Mouse (Mus musculus) testis, adult 2 months (tissue): ENCODE results near the gene Ndufab1. TPM values are rescaled to one million over a fixed set of nuclear protein-coding genes. Genes with fewer than 3 reads are reported as not detected.

Source experiments
- H3K27ac ChIP-seq: fragments of 200-500 bp; 2 replicates; pipeline ENCODE4 v1.5.1; 2012; ENCODE audit warnings: low read depth, low read length; ENCODE audit not compliant: control insufficient read depth, insufficient read depth
- H3K27me3 ChIP-seq: fragments of 200-500 bp; 2 replicates; pipeline ENCODE4 v1.6.1; 2012; ENCODE audit warnings: mild to moderate bottlenecking, low read length, moderate library complexity; ENCODE audit not compliant: control insufficient read depth, insufficient read depth
- H3K36me3 ChIP-seq: fragments of 200-500 bp; 2 replicates; pipeline ENCODE4 v1.6.1; 2012; ENCODE audit warnings: mild to moderate bottlenecking, low read length; ENCODE audit not compliant: control insufficient read depth, insufficient read depth
- H3K4me1 ChIP-seq: fragments of 200-500 bp; 2 replicates; pipeline ENCODE4 v1.6.1; 2012; ENCODE audit warnings: low read length; ENCODE audit not compliant: control insufficient read depth, insufficient read depth
- H3K4me3 ChIP-seq: fragments of 200-500 bp; 2 replicates; pipeline ENCODE4 v1.5.1; 2012; ENCODE audit warnings: low read depth, mild to moderate bottlenecking, low read length, moderate library complexity, mixed read lengths; ENCODE audit not compliant: control insufficient read depth
- CTCF ChIP-seq: fragments of 200-500 bp; IDR thresholded peaks from 2 replicates; pipeline ENCODE4 v1.5.1; 2012; ENCODE audit warnings: low read depth, mild to moderate bottlenecking, inconsistent platforms, low read length, moderate library complexity; ENCODE audit not compliant: control insufficient read depth, insufficient read depth, insufficient replicate concordance
- POLR2A ChIP-seq: fragments of 200-500 bp; IDR thresholded peaks from 2 replicates; pipeline ENCODE4 v1.6.1; 2012; ENCODE audit warnings: low read depth, mild to moderate bottlenecking, inconsistent platforms, low read length, moderate library complexity; ENCODE audit not compliant: control insufficient read depth
- polyA plus RNA-seq: library from polyadenylated mRNA; depleted of rRNA; stranded (reverse); fragments of >200 nt; gene quantifications from 2 replicates; pipeline ENCODE4 v1.2.3, GENCODE M21; 2012

Gene Ndufab1
- polyA plus RNA-seq, 1 experiment, result 55.4 TPM

DNA sequence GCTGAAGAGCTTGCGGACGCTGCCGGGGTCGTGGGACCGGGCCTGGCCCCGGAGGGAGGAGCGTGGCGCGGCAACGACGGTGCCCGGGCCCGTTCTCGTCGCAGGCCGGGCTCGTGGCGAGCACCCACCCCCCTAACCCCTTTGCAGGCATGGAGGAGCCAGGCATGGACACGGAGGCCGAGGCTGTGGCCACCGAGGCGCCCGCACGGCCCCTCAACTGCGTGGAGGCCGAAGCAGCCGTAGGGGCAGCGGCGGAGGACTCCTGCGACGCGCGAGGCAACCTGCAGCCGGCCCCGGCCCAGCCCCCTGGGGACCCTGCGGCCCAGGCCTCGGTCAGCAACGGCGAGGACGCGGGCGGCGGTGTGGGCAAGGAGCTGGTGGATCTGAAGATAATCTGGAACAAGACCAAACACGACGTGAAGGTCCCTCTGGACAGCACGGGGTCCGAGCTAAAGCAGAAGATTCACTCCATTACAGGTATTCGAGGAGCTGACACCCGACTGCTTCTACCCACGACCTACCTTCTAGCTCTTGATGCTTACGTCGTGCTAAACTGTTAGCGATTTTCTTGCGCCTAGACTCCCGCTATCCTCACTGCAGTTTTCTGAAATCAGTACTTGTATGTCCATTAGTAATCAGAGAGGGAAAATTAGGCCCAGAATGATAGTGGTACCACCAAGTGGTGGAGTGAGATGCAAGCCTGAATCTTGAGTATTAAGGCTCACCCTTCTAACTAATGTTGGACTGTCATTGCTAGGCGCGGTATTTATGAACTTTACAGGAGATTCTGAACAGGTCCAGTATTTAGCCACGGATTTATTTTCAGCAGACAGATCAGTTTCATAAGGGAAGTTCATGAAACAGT lies 33.9 kb downstream of the Ndufab1 start:
- H3K4me1 ChIP-seq, result no peaks in the 10 kb centered on the region; the same call in 1 of the 2 replicates

DNA sequence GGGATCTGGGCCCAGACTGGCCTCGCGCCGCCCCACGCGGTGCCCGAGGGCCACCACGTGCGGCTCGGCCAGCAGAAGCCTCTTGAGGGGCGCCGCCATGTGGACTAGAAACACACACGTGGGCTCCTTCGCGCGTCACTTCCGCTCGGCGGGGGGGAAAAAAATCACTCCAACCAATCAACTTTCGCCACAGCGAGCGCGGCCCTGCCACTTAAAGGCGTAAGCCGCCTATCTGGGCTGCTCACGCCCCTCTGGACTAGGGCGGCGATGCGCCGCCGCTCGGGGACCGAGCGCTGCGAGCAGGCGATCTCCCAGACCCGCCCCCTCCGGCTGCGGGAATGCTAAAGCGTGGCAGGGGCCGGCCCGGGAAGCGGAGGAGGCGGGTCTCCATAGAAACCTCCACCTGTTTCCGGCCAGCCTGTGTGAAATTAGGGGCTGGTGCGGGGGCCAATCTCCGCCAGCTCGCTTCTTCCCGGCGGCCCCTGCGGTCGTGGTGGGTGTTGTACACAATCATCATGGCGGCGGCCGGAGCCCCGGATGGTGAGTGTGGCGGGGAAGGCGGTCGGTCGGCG lies 34.7 kb downstream of the Ndufab1 start, which contains the start of the genes Ubfd1 and Ears2:
Gene Ubfd1 (plus strand): TSS at position 231 of the 572 bp plus-strand sequence.
Gene Ears2 (minus strand): TSS at position 319 of the 572 bp plus-strand sequence.
- Histone ChIP-seq H3K4me3 (peak within 1 kb of the TSS; percentile 86), H3K27ac (peak within 1 kb of the TSS; percentile 97), H3K36me3 (no peaks in the 10 kb centered on the region; the same call in 1 of the 2 replicates), H3K27me3 (no peaks in the 10 kb centered on the region), H3K4me1 (no peaks in the 10 kb centered on the region; the same call in 1 of the 2 replicates)
- TF ChIP-seq CTCF (no peak), POLR2A (peak; percentile 47)

More for the DNA sequence above, 33.9 kb downstream of the Ndufab1 start:
- TF ChIP-seq POLR2A, result no peak
- no peak for TF ChIP-seq CTCF
- no peaks in the 10 kb centered on the region; the same call in 1 of the 2 replicates for H3K36me3 ChIP-seq
- no peaks in the 10 kb centered on the region for H3K27me3 ChIP-seq
- peak overlapping the region; percentile 97 for H3K27ac ChIP-seq
- H3K4me3 ChIP-seq, result peak overlapping the region; percentile 86

- Histone ChIP-seq H3K4me1 (no peaks in the 10 kb centered on the region; the same call in 1 of the 2 replicates), H3K27me3 (no peaks in the 10 kb centered on the region), H3K36me3 (no peaks in the 10 kb centered on the region; the same call in 1 of the 2 replicates), H3K4me3 (peak overlapping the region; percentile 86), H3K27ac (peak overlapping the region; percentile 97)
- no peak; the same call in 1 of the 2 replicates for TF ChIP-seq POLR2A
- no peak for TF ChIP-seq CTCF
Measured at GRCm38 (mm10) chr7:122066102-122066944, 35.4 kb downstream of the Ndufab1 start.

- H3K4me1 ChIP-seq, result no peaks in the 10 kb centered on the region; the same call in 1 of the 2 replicates
- H3K4me3 ChIP-seq, result no peak overlapping the region
- no peak for TF ChIP-seq CTCF
- TF ChIP-seq POLR2A, result no peak
- no peak overlapping the region for H3K27ac ChIP-seq
- no peaks in the 10 kb centered on the region; the same call in none of the 2 replicates for H3K36me3 ChIP-seq
- no peaks in the 10 kb centered on the region for H3K27me3 ChIP-seq
Measured at GRCm38 (mm10) chr7:122065656-122066055, 36.0 kb downstream of the Ndufab1 start.

GRCm38 (mm10) chr7:122056633-122057032 lies 45.1 kb downstream of the Ndufab1 start:
- TF ChIP-seq POLR2A (no peak), CTCF (no peak)
- H3K36me3 ChIP-seq, result peaks cover 2% of the 10 kb centered on the region
- H3K4me3 ChIP-seq, result no peak overlapping the region
- H3K27me3 ChIP-seq, result no peaks in the 10 kb centered on the region
- H3K27ac ChIP-seq, result no peak overlapping the region
- no peaks in the 10 kb centered on the region for H3K4me1 ChIP-seq

DNA sequence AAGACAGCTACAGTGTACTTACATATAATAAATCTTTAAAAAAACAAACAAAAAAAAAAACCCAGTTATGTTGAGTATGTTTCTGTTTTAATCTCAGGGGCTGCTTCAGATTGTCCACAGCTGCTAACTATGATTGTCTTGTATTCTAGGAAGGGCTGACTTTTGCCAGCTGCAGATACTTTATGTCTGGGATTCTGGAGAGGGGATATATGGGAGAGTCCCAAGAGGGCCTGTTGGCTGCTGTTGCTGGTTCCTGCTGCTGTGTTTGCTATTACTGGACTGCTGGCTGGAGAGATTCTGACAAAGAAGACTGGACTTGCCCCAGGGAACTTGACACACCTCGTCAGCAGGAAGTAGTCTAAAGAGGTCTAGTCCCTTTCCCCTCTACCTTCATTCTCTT lies 50.9 kb downstream of the Ndufab1 start:
- TF ChIP-seq POLR2A (no peak), CTCF (no peak)
- H3K4me1 ChIP-seq, result no peaks in the 10 kb centered on the region
- peaks cover 2% of the 10 kb centered on the region for H3K36me3 ChIP-seq
- H3K27ac ChIP-seq, result no peak overlapping the region
- H3K4me3 ChIP-seq, result no peak overlapping the region
- no peaks in the 10 kb centered on the region for H3K27me3 ChIP-seq

GRCm38 (mm10) chr7:122048191-122048590 lies 53.5 kb downstream of the Ndufab1 start:
- Histone ChIP-seq H3K4me3 (no peak overlapping the region), H3K27ac (no peak overlapping the region), H3K36me3 (no peaks in the 10 kb centered on the region; the same call in 1 of the 2 replicates), H3K4me1 (no peaks in the 10 kb centered on the region), H3K27me3 (no peaks in the 10 kb centered on the region)
- TF ChIP-seq CTCF (no peak), POLR2A (no peak)
